Mouse (Mus musculus) CD4-positive helper T cell, adult 2 months (primary cell): Measurements from ENCODE around the gene Slc38a2.

Source experiments
- DNase-seq: peaks from one replicate; pipeline ENCODE4 v3.0.0-alpha.2; 2012; ENCODE audit warnings: low read depth, missing footprints, low spot score

Gene Slc38a2

DNA sequence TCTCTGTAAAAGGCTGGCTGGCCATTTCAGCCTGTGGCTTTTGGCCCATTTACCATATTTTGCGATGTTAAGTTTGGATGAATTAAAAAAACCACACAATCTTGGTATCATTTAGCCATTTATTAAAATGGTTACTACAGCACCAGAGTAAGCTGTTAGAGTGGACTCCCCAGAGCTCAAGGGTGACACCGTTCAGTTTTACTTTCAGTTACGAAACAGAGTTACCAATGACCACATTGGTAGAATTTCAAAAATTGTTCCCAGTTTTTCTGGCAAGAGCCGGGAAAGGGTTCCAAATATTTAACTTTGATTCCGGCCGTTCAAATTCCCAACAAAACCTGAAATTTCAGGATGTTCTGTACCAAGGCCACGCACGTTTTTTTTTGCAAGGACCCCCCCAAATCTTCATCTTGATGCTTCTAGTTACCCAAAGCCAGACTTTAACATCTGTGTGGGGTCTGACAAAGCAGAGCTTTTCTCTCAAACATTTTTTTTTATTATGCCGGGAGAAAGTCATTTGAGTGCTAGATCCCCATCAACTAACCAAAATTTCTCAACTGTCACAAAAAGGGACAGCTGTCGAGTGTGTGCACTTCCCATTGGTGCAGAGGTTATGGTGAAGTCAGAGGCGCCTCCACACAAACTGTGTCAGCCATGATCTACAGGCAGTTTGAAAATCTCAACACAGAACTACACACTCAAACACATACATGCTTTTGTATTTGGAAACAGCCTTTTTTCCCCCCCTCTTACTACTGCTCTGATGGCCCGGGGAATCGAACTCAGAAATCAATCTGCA is 2.8 kb downstream of the Slc38a2 start:
- DNase-seq = peak; percentile 59

DNA sequence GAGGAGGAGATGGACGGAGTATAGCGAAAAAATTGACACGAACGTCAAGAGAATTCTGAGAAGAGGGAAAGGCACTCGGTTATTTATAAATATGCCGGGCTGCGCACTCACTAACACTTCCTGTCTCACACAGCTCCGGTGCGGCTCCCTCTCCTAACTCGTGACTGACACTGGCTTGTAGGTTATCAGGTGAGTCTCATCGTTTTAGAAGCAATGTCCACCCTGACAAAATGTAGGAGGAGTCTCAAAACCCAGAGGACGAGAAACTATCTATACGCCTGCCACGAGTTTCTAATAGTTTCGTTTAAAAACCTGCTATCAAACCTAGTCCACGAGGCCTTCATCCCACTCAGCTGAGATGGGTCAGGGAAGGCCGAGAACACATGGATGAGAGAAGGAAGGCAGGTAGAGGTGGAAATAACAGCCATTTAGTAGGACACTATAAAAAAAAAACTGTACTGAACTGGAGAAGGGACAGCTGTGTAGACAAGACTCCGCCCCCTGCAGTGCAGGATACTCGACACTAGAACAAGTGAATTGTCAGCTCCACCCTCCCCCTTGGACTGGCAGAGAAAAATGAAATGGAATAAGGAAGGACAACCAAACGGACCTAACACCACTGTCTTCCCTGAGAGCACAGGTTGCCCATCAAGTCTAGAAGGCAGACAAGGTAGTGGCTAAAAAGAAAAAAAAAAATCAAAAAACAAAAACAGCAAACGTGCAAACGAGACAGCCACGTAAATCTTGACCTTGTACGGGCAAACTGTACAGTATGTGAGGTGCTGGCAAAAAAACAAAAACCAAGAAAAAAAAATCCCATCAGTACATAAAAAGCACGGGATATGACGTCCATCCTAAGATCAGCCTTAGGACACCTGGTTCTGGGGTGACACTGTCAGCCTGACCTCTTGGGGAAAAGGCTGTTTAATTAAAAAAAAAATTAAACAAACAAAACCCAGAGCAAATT is 3.8 kb downstream of the Slc38a2 start:
- peak; percentile 62 for DNase-seq

DNA sequence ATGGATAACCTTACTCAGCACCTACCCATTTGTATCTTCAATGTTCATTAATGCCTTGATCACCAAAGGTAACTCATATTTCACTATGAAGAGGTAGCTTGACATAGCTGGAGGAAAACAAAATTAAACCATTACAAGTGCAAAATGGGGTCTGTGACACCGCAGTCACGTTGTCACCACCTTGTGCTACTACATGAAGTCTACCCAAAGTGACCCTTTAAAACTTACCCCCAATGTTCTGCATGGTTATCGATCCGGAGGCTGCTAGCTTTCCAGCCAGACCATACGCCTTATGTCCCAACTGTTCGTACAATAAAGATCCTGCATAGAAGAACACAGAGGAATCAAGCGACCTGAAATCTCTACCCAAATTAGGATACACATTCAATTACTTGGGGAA is 4.5 kb downstream of the Slc38a2 start:
- no peak for DNase-seq

DNA sequence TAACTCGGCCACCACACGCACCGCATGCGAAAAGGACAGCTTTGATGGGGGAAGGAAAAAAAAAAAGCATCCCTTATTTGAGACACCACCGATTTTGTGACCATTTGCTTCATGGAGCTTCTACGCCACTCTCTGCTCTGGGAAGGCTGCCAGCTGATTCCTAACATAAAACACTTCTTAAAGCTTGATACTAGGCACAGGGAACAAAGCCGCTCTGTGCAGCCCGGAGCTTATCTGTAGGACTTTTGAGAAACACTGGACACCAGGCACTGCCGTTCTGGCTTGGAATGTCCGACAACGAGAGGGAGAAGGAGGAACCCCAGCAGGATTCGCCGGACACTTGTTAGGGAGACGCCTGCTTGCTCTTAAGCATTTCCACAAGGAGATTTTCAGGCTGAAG is 5.8 kb downstream of the Slc38a2 start:
- no peak for DNase-seq

DNA sequence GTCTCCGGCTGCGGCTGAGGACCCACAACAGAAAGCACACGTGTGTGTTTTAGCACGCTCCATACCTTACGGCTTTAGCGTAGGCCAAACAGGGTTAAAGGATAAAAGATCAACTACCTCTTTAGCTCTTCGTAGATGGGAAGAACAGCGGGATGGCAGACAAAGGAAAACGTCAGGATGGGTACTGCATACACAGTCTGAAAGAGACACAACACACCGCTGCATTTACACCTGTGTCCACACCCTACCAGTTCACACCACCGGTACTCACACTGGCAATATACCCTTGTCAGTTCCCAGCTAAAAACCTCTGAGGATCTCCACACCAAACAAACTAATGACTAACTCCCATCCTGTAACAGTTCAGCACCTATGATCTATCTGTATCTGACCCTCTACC is 7.1 kb downstream of the Slc38a2 start:
- no peak for DNase-seq

DNA sequence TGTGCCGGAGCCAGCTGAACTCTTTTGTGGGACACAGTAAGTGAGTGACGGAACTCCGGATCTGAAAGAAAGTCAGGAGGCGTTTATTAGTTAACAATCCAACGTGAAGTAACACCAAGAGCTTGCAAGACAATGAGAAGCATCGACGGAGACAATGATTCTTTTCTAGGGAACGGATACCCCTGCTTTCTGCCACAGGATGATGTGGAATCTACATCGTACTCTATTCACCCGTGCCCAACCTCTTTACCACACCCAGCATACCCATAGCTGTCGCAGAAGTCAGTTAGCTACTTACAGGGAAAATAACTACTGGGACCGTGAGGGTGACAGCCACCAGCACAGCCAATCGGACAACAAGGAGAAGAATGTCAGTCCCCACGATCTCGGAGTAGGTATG is 8.1 kb downstream of the Slc38a2 start:
- no peak for DNase-seq

DNA sequence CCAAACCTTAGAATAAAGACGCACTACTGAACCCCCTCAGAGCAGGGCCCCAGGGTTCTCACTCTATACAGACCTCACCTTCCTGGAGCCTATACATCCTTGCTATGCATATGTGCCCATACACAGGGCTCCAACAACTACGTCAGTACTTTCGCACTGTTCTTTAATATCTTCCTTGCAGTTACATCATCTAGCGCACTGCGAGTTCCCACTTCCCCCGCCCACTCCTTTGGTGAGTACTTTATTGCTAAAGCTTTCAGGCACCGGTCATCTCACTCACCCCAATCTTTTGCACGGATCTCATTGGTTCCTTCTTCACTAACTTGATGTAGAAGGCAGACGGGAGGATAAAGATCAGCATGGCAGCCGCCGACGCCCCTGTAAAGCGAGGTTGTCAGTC is 8.7 kb downstream of the Slc38a2 start:
- DNase-seq = no peak

DNA sequence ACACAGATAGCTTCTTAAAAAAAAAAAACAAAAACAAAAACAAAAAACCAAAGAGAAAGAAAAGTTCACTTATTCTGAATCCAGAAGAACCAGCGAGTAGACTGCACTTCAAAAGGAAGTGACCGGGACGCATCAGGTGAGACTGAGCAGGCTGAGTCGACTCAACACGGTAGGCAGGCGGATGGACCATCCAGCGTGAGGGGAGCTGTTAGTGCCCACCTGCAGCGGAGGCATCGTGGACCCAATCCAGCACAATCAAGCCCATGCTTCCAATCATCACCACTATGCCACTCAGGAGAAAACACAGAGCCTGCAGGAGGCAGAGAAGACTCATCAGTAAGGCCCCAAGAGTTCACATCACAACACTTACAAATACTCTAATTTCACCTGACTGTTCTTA is 9.6 kb downstream of the Slc38a2 start:
- no peak for DNase-seq

DNA sequence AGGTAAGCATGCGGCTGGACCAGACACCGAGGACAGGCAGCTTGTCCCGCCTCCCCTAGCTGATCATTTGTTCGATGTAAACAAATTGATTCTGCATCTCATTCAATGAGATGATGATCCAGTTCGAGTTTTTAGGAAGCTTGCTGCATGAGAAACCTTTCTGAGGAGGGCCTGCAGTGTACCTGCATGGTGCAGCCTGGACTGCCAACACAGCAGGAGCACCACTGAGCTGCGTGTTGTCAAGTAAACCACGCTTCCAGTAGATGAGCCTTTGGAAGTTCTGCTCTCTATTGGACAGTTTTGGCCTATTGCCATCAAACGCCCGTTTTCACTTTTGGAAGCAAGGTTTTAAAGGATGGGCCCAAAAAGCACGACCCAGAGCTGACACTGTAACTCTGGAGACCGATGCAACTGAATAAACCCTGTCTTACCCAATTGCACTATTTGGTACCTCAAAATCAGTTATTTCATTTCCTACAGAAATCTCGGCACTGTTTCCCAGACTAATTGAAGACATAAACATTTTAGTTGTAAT is 10.7 kb downstream of the Slc38a2 start:
- DNase-seq = no peak

DNA sequence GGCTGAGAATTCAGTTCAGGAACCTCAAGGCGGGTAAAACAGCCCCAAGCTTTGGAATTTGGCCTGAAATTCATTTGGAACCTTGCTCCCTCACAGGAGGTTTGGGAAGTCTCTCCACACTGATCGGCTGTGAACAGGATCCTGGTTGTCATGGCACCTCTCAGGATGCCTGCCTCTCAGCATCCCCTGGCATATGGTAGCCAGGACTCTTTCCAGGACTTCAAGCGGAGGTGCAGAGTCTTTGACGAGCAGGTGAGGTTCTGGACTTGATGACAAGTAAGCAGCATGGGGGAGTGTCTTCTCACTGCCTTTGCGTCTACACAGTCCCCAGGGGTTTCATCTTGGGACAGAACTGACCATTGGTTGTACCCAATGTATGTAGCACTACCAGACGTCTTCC is 11.5 kb downstream of the Slc38a2 start:
- DNase-seq = no peak

DNA sequence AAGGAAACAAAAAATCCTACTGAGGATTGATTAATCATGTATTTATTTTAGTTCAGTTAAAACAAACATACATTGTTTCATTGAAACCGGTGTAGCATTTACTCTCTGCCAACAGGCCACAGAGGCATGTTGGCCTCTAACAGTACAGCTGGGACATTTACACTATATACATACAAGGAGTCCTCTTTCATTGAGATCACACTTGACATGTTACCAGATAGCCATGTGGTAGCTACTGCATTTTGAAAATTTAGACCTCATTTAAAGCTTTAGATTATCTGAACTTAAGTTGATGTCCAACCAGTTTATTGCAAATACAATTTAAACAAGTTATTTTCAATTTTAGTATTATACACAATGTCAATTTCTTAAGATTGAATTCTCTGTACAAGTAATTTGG is 12.2 kb downstream of the Slc38a2 start:
- DNase-seq = no peak

DNA sequence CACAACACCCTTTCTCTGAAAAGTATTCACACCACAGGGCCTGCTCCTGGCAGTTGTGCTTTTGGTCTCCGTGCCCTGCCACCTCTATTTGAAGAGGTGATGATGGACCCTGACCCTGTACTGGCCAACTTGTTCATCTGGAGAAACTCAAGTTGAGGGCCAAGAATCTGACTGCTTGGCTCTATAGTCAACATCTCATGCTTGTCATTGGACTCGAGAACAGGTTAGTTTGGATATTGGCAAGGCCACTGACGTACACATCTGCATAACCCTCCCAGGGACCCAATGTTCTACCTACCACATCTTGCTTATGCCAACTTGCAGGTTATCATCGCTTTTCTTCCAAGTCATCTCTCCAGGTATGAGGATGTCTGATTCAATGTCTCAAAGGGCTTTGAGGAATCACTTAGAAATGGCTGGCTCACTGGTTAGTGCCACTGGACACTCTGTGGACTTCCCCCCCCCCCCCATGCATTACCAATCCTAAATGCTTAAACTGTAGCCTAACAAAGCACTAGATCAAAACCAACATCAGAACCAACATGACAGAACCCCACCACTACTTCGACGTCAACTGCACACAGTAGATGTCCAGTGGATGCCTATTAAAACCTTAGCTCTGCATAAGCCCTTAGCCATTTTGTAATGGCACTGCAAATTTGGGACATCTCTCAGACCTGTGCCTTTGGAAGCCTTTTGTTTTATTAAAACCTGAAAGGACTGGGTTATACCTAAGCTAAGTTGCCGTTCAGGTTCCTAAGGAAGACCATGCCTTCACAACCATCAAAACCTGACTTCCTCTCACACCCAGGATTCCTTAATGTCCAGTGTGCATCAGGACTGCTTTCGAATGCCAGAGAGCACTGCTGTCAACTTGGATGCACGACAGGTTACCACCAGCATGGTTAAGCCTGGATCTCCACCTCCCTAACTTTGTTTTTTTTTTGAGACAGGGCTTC is 13.1 kb downstream of the Slc38a2 start:
- DNase-seq = no peak

DNA sequence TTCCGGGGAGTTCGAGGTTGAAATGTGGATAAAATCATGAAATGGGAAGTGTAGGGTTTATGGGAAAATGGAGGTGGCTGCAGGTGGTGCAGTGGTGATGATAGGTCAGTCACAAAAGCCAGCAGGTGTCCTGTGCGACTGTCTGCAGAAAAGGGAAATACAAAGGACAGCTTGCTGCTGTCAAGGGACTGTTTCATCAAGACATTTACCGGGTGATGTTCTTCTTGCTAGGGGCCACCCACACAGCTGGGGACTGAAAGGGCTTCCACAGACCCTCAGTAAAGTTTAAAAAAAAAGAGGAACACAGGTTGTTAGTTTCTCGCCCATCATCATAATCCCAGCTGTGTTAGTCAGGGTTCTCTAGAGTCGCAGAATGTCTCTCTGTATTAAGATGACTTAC is 14.3 kb downstream of the Slc38a2 start:
- no peak for DNase-seq

DNA sequence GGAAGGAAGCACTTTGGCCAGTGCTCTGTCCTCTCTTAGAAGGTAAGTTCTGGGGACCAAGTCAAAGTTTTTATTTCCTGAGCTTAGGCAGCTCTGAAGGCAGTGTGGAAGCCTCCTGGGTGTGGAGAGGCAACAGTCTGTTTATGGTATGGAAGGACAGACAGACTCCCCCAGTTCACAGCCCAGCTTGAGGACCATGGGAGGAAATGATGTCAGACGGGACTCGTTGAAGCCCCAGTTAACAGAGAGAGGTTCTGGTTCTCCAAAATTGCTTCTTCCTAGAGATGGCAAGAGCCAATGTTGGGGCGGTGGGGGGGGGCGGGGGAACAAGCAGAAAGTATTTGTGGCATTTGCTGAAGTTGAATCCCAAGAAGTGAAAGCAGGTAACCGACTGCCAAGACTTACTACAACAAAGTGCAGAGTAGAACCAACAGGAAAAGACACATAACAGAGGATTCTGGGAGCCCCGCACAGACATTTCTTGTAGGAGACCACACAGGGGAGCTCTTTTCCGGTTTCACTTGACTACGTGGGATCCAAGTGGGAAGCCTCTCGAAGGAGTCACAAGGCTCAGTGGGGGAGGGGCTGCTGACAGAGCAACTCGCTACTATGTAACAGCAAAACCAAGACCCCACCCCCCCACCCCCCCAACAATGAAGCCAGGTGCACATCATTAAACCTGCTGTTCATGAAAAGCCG is 15.2 kb downstream of the Slc38a2 start:
- peak; percentile 56 for DNase-seq

DNA sequence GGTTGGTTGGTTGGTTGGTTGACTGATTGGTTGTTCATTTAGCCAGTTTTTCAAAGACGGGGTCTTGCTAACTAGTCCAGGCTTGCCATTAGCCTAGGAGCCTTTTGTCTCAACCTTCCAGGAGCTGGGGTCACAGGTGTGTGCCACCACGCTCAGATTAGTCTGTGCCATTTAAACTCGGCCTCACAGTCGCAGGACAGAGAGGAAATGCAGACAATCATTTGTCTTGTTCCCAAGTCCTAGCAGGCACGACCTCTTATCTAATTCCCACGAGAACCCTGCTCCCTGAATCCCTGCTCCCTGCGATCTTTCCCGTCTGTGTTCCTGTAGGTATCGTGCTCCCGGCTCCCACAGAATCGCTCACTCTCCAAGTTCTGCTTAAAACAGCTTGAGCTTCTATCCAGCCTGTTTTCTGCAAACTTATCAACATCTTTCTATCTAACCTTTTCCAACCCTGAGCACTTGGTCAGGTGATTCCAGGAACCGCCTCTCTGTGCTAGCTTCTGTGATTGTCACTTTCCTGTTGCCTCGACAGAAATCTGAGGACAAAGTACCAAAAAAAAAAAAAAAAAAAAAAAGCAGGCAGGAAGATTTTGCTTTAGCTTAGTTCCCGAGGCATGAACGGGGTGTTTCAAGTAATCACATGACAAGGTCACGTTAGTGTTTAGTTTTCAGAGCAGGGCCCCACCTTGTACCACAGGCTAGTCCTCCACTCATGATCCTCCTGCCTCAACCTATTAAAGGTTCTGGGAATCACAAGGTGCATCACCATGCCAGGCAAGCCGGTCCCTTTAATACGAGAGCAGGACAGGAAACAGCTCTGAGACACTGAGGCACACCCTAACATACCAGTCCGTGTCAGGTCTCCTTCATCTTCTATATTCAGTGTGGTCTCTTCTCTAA is 20.4 kb downstream of the Slc38a2 start:
- no peak for DNase-seq

DNA sequence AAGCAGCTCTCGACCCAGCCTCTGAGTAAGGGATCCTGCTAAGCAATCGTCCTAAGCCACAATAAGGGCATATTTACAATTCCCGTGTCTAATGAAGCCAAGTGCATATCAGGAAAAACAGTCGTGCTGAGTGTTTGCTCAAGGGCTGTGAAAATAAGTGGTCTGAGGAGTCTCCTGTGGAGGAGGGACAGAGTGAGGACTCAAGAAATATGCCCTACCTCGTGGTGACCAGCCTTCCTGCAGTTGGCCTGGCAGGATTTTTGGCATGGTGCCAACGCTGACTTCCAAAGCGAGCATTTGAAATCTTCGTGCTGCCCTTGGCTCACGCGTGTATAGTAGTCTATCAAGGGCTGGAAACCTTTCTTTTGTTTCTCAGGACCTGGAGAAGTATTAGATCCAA is 23.0 kb downstream of the Slc38a2 start:
- no peak for DNase-seq

DNA sequence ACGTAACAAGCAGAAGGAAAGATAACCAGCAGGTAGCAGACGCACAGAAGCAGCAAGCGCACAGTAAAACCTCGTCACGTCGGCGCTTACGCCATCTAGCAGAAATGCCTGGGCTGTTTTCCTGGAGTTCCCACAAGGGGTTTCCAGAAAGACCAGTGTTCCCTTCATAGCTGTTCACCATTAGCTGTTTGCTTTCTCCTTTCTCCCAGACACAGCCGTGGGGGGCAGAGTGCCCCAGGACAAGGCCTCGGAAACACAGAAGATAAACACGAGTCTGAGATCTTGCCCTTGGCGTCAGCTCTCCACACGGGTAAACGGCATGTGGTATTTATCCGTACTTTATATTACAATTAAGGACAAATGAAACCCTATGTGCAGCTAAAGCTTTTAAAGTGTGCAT is 23.8 kb downstream of the Slc38a2 start:
- DNase-seq = no peak

DNA sequence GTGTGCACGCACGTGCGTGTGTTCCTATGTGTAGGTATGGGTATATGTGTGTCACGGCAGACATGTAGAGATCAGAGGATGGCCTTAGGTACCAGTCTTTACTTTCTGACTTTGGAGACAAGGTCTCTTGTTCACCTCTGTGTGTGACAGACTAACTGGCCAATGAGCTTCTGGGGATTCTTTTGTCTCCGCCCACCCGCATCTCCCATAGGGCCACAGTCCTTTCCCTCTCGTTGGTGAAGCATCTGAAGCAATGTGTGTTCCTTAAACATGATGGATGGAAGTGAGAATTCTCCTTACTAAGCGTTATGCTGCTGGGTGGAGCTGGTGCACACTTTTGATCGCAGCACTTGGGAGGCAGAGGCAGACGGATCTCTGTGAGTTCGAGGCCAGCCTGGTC is 24.5 kb downstream of the Slc38a2 start:
- no peak for DNase-seq

DNA sequence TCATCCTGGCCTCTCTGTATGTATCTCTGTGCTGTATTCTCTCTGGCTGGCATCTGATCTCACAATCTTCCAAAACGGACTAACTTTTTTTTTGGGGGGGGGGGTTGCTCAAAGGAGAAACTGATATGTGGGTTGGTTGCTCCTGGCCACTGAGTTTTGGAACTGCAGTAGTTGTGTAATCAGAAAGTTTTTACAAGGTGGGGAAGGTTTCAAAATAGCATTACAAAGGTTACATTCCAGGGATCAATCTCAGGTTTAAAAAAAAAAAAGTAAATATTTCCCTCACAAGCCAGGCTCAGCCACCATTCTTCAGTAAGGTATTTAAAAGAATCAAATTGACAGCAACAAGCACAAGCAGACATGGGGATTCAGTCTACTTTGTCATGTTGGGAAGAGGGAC is 25.4 kb downstream of the Slc38a2 start:
- DNase-seq = no peak

DNA sequence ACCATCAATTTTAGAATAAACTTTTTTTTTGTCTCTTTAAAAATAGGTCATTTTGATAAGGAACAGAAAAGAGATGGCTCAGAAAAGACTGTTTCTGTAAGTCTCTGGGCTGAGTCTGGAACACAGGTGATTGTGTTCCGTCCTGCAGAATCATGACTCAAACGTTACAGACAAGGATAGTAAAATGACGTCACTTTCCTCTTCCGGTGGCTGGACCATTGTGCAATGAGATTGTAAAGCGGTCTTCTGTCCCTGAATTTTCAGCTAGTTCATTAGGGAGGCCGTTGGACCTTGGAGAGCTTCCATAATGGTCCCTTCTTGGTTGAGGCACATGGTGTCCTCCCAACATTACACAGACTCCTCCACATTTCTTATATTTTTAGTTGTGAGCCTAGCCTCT is 29.8 kb downstream of the Slc38a2 start:
- DNase-seq = no peak
